Mouse (Mus musculus) hematopoietic stem cell, adult 5-6 weeks (primary cell): ENCODE measurements at regions not wholly inside any gene's neighbourhood (a gene's known extent, or its start where the extent isn't known, plus 50 kb on each side); places are given as distances from the start of the nearest gene placed in this dataset.

Experiments used
- ATAC-seq, 2 experiments: fragments of 125-278 bp in 1 of 2; replicated peaks in 1 of 2; 2 replicates each; pipeline ENCODE4 v1.8.0; 2016 to 2017; ENCODE audit warnings: inconsistent platforms in 2 of 2, mild to moderate bottlenecking in 2 of 2, moderate number of reproducible peaks in 2 of 2, low read depth in 1 of 2, moderate TSS enrichment in 1 of 2; ENCODE audit not compliant: low FRiP score in 2 of 2, poor library complexity in 2 of 2, severe bottlenecking in 2 of 2, insufficient read depth in 1 of 2, low TSS enrichment in 1 of 2

GRCm38 (mm10) chr2:148523401-148523800 is 80.0 kb upstream of the Cd93 start:
- no peak for ATAC-seq

DNA sequence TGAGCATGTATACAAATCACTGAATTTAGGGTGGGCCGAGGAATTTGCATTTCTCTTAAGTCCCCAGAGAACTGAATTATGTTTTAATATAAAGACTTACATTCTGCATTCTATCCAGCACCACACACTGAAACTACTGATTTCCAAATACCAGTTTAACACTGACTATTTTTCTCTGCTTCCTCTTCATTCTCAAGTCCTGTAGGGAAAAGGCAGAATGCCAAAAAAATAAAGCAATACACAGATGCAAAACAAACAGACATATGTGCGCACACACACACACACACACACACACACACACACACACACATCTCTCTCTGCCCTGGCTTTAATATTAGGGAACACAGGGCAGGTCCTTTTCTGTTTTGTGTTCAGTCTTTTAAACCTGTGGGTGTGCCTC is 79.6 kb upstream of the Cd93 start:
- ATAC-seq: no peak

DNA sequence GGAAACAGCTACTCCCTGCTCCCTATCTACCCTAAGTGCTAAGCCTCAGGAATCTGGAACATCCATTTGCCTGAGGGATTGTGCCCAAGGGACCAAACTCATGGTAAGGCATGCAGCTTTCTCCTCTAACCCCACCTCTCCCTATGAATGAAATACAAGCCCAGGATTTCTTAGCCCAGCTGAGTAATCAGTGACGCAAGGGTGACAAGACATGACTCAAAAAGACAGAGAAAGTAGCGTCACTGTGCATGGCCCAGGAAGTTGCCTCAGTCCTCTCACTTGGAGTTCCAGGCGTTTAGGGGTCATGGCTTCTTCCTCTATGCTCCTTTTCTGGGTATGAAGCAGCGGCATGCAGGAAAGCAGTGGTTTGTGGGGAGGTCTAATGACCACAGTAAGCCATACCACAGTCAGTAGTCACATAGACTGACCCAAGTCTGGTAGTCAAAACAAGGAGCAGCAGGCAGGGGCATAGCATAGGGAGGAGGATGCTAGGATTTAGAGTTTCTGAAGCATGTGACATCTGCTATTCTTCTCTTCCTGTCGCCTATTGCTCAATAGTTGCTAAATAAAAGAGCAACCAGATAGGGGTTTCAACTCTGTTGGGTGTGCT is 78.7 kb upstream of the Cd93 start:
- peak; percentile 85 to 92 for ATAC-seq

- ATAC-seq: no peak
These were observed 76.9 kb upstream of the Cd93 start for GRCm38 (mm10) chr2:148520291-148520690.

GRCm38 (mm10) chr2:148519689-148520290 is 76.4 kb upstream of the Cd93 start:
- ATAC-seq: no peak

- no peak for ATAC-seq
These were observed 74.5 kb upstream of the Cd93 start for GRCm38 (mm10) chr2:148517906-148518305.

GRCm38 (mm10) chr2:148510008-148510681 is 66.8 kb upstream of the Cd93 start:
- no peak for ATAC-seq

- no peak for ATAC-seq
These were observed 66.0 kb upstream of the Cd93 start for GRCm38 (mm10) chr2:148509357-148509756.

DNA sequence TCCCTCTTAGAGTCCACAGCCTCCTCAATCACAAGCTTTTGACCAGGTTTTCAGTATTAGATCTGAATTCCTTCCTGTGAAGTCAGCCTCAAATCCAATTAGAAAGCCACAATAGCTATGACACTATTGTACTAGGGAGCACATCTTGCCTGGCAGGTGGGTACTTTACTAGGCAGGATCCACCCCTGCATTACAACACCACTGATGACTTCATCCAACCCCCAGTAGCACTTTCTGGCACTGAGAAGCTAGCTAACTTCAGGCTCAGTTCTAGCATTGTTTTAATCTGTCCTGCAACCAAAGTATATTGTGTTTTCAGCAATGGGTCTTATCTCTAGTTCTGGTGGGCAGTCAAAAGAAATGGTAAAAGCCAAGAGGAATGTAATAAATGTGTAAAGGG is 64.2 kb upstream of the Cd93 start:
- ATAC-seq: no peak

DNA sequence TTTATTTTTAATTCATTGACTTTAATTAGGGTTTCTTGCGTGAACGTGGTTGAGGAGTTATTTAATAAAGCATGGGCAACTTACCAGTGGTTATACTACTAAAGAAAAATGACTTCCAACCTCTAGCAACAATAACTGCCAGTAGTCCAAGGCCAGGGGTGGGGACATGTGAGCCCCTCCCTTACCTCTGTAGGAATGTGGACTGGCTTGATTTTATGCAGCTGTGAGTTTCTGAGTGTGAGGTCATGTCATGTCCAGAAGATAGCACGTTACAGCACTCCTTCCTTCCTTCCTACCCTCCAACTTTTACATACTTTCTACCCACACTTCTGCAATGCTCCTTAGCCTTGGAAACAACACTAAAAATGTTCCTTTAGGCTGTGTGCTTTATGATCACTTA is 63.6 kb upstream of the Cd93 start:
- ATAC-seq: no peak

GRCm38 (mm10) chr2:148505651-148506050 is 62.3 kb upstream of the Cd93 start:
- no peak for ATAC-seq

- ATAC-seq: no peak
These were observed 59.9 kb upstream of the Cd93 start for GRCm38 (mm10) chr2:148503143-148503854.

DNA sequence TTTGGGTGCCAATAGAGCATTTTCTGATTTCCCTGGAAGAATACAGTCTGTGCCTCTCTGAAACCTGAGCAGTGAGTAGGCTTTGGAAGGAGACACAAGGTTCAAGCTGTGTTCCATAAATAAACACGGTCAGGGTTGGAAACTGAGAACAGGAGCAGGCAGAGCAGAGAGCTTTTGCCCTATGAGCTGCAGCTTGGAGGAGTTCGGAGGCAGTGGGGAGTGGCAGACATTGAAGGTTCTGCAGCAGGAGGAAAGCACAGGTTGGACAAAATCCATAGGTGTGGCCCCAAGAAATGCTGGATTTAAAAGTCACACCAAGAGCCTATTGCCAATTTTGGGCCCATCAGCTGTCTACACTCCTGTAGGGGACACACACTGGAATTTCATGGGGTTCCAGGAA is 59.0 kb upstream of the Cd93 start:
- ATAC-seq: no peak

DNA sequence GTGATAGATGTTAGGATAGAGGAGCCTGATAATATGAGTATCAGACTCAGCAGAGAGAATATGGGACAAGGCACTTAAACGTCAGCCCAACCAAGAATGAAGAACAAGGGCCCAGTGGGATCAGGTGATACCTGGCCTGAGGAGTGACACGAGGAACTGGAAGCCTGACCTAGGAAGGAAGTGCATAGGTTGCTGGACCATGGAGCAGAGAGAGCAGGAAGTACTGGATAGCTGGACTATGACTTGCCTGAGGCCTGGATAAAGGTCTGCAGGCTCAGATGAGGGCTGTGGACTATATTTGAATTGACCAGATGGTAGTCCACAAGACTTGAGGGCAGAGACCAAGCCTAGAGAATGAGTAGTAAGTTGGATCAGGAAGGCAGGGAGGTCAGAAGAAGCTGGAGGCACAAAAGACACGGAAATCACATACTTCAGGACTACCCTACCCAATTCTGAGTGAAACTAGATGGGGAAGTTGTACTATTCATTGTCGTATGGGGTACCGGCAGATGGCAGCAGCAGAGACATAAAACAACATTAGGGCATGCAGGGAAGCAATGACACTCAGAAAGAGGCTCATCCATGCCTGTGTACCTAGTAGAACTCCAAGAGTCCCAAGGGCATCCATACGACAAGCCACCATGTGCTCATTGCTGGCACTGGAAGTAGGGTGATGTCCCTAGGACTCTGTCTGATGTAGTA is 57.0 kb upstream of the Cd93 start:
- 0 out of 4 replicates have a peak, but pooled peaks have one; percentile 9 to 12 for ATAC-seq

GRCm38 (mm10) chr2:148497452-148498302 is 54.3 kb upstream of the Cd93 start:
- no peak for ATAC-seq

GRCm38 (mm10) chr2:148496151-148497040 is 53.0 kb upstream of the Cd93 start:
- no peak for ATAC-seq
